Mouse (Mus musculus) neural tube, embryonic 12.5 days (tissue): ENCODE measurements at regions not wholly inside any gene's neighbourhood (a gene's known extent, or its start where the extent isn't known, plus 50 kb on each side); places are given as distances from the start of the nearest gene placed in this dataset.

Source experiments
- ATAC-seq: fragments of 200-750 bp; cut with Nextera tagmentation; 2 replicates; pipeline ENCODE4 v1.8.0; 2017; ENCODE audit warnings: low read depth, mild to moderate bottlenecking, moderate TSS enrichment, moderate library complexity; ENCODE audit not compliant: low FRiP score
- H3K27ac ChIP-seq: fragments of 300-500 bp; sonication (generic); 2 replicates; pipeline ENCODE4 v1.5.1; 2016
- H3K27me3 ChIP-seq: fragments of 300-500 bp; sonication (generic); replicated peaks from 2 replicates; pipeline ENCODE4 v1.6.1; 2016; ENCODE audit warnings: mild to moderate bottlenecking
- H3K36me3 ChIP-seq: fragments of 300-500 bp; sonication (generic); 2 replicates; pipeline ENCODE4 v1.6.1; 2016; ENCODE audit warnings: mild to moderate bottlenecking
- H3K4me1 ChIP-seq: fragments of 300-500 bp; sonication (generic); 2 replicates; pipeline ENCODE4 v1.6.1; 2016
- H3K4me2 ChIP-seq: fragments of 300-500 bp; sonication (generic); replicated peaks from 2 replicates; pipeline ENCODE4 v1.6.1; 2016; ENCODE audit warnings: mild to moderate bottlenecking
- H3K4me3 ChIP-seq: fragments of 300-500 bp; sonication (generic); 2 replicates; pipeline ENCODE4 v1.5.1; 2016
- H3K9ac ChIP-seq: fragments of 300-500 bp; sonication (generic); 2 replicates; pipeline ENCODE4 v1.6.1; 2016; ENCODE audit warnings: mild to moderate bottlenecking
- H3K9me3 ChIP-seq: fragments of 300-500 bp; sonication (generic); 2 replicates; pipeline ENCODE4 v1.6.1; 2016; ENCODE audit warnings: mild to moderate bottlenecking
- WGBS: fragments of 180-500 bp; shearing (Covaris S2); methylation state at CpG from one replicate; pipeline ENCODE4 v1.1.7; 2016; 5-methylcytosine and 5-hydroxymethylcytosine counted together

- Histone ChIP-seq H3K4me1 (peaks cover 24% of the 10 kb centered on the region), H3K27me3 (no peaks in the 10 kb centered on the region), H3K36me3 (peaks cover 11% of the 10 kb centered on the region; the same call in 1 of the 2 replicates), H3K9me3 (no peaks in the 10 kb centered on the region), H3K4me3 (peak overlapping the region; percentile 70), H3K4me2 (peak overlapping the region; percentile 61), H3K27ac (peak overlapping the region; percentile 90), H3K9ac (peak overlapping the region; percentile 88)
- ATAC-seq = no peak; the same call in 1 of the 2 replicates
- 48% methylated on average over 8 of the region's 8 CpGs for WGBS
Measured at GRCm38 (mm10) chr9:41582171-41582570, 420.7 kb upstream of the Ubash3b start.

- H3K4me2 ChIP-seq = peak overlapping the region; percentile 61
- H3K9ac ChIP-seq = peak overlapping the region; percentile 88
- H3K4me1 ChIP-seq = peaks cover 20% of the 10 kb centered on the region
- peak overlapping the region; percentile 90 for H3K27ac ChIP-seq
- H3K9me3 ChIP-seq = no peaks in the 10 kb centered on the region
- H3K4me3 ChIP-seq = peak overlapping the region; percentile 70
- no peaks in the 10 kb centered on the region for H3K27me3 ChIP-seq
- peaks cover 7% of the 10 kb centered on the region; the same call in 1 of the 2 replicates for H3K36me3 ChIP-seq
- ATAC-seq = no peak
- WGBS = 17% methylated on average over 9 of the region's 9 CpGs
Measured at GRCm38 (mm10) chr9:41581741-41582140, 420.2 kb upstream of the Ubash3b start.

GRCm38 (mm10) chr9:41581152-41581551 is 419.7 kb upstream of the Ubash3b start:
- ATAC-seq = no peak

GRCm38 (mm10) chr9:41580611-41581041 is 419.1 kb upstream of the Ubash3b start:
- Histone ChIP-seq H3K27ac (peak overlapping the region; percentile 90), H3K4me3 (peak overlapping the region; percentile 70), H3K36me3 (no peaks in the 10 kb centered on the region), H3K9me3 (no peaks in the 10 kb centered on the region), H3K9ac (peak overlapping the region; percentile 88), H3K4me2 (peak overlapping the region; percentile 61), H3K27me3 (no peaks in the 10 kb centered on the region), H3K4me1 (peaks cover 19% of the 10 kb centered on the region)
- WGBS = 2% methylated on average over 13 of the region's 13 CpGs
- ATAC-seq = no peak

More at GRCm38 (mm10) chr9:41581152-41581551, 419.7 kb upstream of the Ubash3b start:
- peaks cover 17% of the 10 kb centered on the region; the same call in 1 of the 2 replicates for H3K4me1 ChIP-seq
- H3K36me3 ChIP-seq = peaks cover under 1% of the 10 kb centered on the region; the same call in 1 of the 2 replicates
- no peaks in the 10 kb centered on the region for H3K9me3 ChIP-seq
- peak overlapping the region; percentile 61 for H3K4me2 ChIP-seq
- H3K27me3 ChIP-seq = no peaks in the 10 kb centered on the region
- peak overlapping the region; percentile 70 for H3K4me3 ChIP-seq
- peak overlapping the region; percentile 90 for H3K27ac ChIP-seq
- 4% methylated on average over 14 of the region's 14 CpGs for WGBS
- peak overlapping the region; percentile 88 for H3K9ac ChIP-seq

DNA sequence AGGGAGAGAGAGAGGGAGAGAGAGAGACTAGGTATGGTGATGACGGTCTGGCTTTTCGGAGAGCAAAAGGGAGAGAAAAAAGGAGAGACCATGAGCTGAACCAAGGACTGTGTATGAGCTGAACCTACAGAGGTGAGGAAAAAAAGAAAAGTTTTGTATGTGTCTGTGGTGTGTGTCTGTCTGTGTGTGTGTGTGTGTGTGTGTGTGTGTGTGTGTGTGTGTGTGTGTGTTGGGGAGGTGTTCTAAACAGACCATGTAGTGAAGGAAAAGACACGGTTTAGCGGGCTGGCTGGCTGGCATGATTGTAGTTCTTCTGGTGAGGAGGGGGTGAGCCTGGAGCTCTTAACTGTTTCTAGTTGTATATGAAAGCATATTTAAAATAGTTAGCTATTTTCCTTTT is 418.6 kb upstream of the Ubash3b start:
- H3K27me3 ChIP-seq = no peaks in the 10 kb centered on the region
- peak overlapping the region; percentile 61 for H3K4me2 ChIP-seq
- peak overlapping the region; percentile 90 for H3K27ac ChIP-seq
- 2% methylated on average over 4 of the region's 4 CpGs for WGBS
- H3K9me3 ChIP-seq = no peaks in the 10 kb centered on the region
- peak overlapping the region; percentile 88 for H3K9ac ChIP-seq
- no peaks in the 10 kb centered on the region for H3K36me3 ChIP-seq
- peak overlapping the region; percentile 70 for H3K4me3 ChIP-seq
- peaks cover 18% of the 10 kb centered on the region for H3K4me1 ChIP-seq
- ATAC-seq = peak; percentile 46; the same call in 1 of the 2 replicates

DNA sequence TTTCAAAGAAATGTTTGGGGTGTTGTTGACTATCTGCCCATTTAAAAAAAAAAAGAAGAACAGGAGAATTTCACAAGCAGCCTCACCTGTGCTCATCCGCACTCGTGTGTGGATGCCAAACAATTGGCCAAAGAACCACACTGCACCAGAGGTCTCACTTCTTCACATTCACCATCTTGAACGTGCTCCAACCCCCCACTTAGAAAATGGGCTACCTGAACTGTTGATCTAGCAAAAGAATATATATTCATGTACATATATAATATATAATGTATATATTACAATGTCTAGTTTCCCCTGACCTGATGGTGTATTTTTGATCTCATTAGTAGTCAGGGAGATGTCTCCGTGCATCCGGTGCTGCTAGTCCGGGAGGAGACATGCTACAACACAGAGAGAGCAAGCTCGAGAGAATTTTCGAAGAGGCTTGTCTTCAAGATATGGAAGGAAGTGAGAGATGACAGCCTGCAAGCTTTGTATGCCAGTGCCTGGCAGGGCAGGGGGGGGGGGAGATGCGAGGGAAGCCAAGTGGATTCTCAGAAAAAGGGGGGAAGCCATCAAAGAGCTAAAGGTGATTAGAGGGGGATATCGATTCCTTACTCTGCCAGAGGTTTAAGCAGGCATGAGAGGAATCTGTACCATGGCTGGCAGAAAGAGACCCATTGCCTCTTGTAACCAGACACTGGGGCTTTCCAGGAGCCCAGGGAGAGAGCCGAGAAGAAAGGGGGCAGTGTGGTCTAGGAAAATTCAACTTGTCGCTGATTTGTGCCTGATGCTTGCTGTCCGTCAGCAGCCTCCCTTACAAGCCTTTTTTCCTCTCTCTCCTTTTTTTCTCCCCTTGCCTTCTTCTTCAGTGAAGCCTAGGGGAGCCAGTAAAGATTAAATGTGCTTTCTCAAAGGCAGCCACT is 417.9 kb upstream of the Ubash3b start:
- WGBS = 40% methylated on average over 13 of the region's 13 CpGs
- peak overlapping the region; percentile 61 for H3K4me2 ChIP-seq
- H3K9me3 ChIP-seq = no peaks in the 10 kb centered on the region
- H3K36me3 ChIP-seq = no peaks in the 10 kb centered on the region
- peak overlapping the region; percentile 90 for H3K27ac ChIP-seq
- H3K9ac ChIP-seq = peak overlapping the region; percentile 88
- ATAC-seq = peak; percentile 46
- peak overlapping the region; percentile 70 for H3K4me3 ChIP-seq
- no peaks in the 10 kb centered on the region for H3K27me3 ChIP-seq
- H3K4me1 ChIP-seq = peaks cover 18% of the 10 kb centered on the region

GRCm38 (mm10) chr9:41578221-41579106 is 417.0 kb upstream of the Ubash3b start:
- H3K9ac ChIP-seq = peak overlapping the region; percentile 88
- peaks cover 18% of the 10 kb centered on the region for H3K4me1 ChIP-seq
- 68% methylated on average over 14 of the region's 14 CpGs for WGBS
- no peak for ATAC-seq
- H3K36me3 ChIP-seq = no peaks in the 10 kb centered on the region
- no peaks in the 10 kb centered on the region for H3K9me3 ChIP-seq
- peak overlapping the region; percentile 50; the same call in 1 of the 2 replicates for H3K27ac ChIP-seq
- peak overlapping the region; percentile 61 for H3K4me2 ChIP-seq
- no peaks in the 10 kb centered on the region for H3K27me3 ChIP-seq
- no peak overlapping the region for H3K4me3 ChIP-seq

DNA sequence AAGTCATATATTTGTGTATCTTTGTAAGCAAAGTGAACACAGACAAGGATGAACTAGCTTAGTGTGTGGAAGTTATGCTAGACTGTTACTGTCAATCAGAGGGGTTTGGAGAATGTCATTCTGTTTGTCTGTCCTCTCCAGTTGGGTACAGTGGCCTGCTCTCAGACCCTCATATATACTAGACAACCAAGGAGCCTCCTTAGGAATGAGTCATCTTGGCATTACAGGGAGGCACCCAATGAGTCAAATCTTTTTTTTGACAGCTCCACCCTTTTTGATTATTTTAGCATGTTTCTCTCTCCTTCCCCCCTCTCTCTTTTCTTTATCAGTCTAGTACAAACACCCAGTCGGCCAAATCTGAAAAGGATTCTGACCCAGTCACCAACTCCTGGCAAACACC is 416.3 kb upstream of the Ubash3b start:
- Histone ChIP-seq H3K36me3 (no peaks in the 10 kb centered on the region), H3K4me2 (no peak overlapping the region), H3K4me3 (no peak overlapping the region), H3K27ac (no peak overlapping the region), H3K9me3 (no peaks in the 10 kb centered on the region), H3K27me3 (no peaks in the 10 kb centered on the region), H3K9ac (no peak overlapping the region), H3K4me1 (peaks cover 18% of the 10 kb centered on the region)
- 65% methylated on average over 1 of the region's 1 CpGs for WGBS
- ATAC-seq = no peak

- no peak overlapping the region for H3K4me2 ChIP-seq
- H3K27ac ChIP-seq = no peak overlapping the region
- no peak overlapping the region for H3K4me3 ChIP-seq
- H3K27me3 ChIP-seq = no peaks in the 10 kb centered on the region
- H3K9ac ChIP-seq = no peak overlapping the region
- H3K9me3 ChIP-seq = no peaks in the 10 kb centered on the region
- 20% methylated on average over 5 of the region's 5 CpGs for WGBS
- ATAC-seq = no peak
- 0 out of 2 replicates have a peak, but pooled peaks cover 2% of the 10 kb centered on the region for H3K36me3 ChIP-seq
- peaks cover 18% of the 10 kb centered on the region for H3K4me1 ChIP-seq
Measured at GRCm38 (mm10) chr9:41575826-41576225, 414.3 kb upstream of the Ubash3b start.

DNA sequence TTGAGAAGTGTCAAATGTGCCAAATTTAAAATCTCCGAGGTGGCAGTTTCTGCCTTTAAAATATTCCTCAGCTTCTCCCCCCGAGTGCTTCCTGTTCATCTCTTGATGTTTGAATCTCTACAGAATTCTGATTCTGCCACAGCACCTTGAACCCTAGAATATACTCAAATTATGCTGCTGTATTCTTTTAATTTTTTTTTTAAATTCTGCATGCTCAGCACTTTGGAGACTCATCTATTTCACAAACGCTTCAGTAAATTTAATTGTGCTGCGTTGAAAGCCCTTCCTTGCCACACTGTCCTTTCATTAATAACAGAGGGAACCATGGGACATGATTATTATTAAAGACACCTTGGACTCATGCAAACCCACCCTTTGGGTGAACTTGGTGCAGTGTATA is 408.8 kb upstream of the Ubash3b start:
- Histone ChIP-seq H3K4me1 (no peaks in the 10 kb centered on the region), H3K4me2 (no peak overlapping the region), H3K36me3 (0 out of 2 replicates have a peak, but pooled peaks cover 2% of the 10 kb centered on the region), H3K9ac (no peak overlapping the region), H3K27me3 (no peaks in the 10 kb centered on the region), H3K9me3 (no peaks in the 10 kb centered on the region), H3K4me3 (no peak overlapping the region), H3K27ac (no peak overlapping the region)
- ATAC-seq = no peak
- 83% methylated on average over 4 of the region's 4 CpGs for WGBS

- no peak overlapping the region for H3K4me3 ChIP-seq
- 73% methylated on average over 5 of the region's 5 CpGs for WGBS
- H3K27ac ChIP-seq = no peak overlapping the region
- 0 out of 2 replicates have a peak, but pooled peaks cover 2% of the 10 kb centered on the region for H3K36me3 ChIP-seq
- no peak overlapping the region for H3K4me2 ChIP-seq
- ATAC-seq = no peak
- no peaks in the 10 kb centered on the region for H3K9me3 ChIP-seq
- no peaks in the 10 kb centered on the region for H3K27me3 ChIP-seq
- no peaks in the 10 kb centered on the region for H3K4me1 ChIP-seq
- H3K9ac ChIP-seq = no peak overlapping the region
Measured at GRCm38 (mm10) chr9:41566496-41566895, 405.0 kb upstream of the Ubash3b start.

DNA sequence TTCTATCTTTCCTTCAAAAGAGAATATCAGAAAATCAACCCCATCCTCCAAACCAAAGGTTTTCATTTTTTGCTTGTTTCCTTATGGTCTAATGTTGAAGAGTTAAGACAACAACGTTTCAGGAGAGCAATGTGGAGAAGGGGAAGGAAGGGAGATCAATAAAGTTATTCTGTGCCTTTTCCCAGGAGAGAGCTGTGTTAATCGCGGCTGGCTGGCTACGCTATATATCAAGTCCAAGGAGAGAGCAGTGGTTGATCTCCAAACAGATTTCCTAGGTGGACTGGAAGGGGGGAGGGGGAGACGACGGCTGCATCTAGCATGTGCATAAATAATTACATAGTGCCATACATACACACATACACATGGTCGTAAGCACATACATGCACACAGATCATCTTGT is 404.3 kb upstream of the Ubash3b start:
- WGBS = 64% methylated on average over 7 of the region's 7 CpGs
- Histone ChIP-seq H3K4me1 (no peaks in the 10 kb centered on the region), H3K9ac (no peak overlapping the region), H3K9me3 (no peaks in the 10 kb centered on the region), H3K36me3 (no peaks in the 10 kb centered on the region), H3K4me2 (0 out of 2 replicates have a peak overlapping the region, but pooled peaks have one; percentile 10), H3K4me3 (no peak overlapping the region), H3K27ac (no peak overlapping the region), H3K27me3 (no peaks in the 10 kb centered on the region)
- ATAC-seq = no peak; the same call in 1 of the 2 replicates
